Mouse (Mus musculus) liver, embryonic 16.5 days (tissue): Measurements from ENCODE around the gene Flt4. TPM values are rescaled to one million over a fixed set of nuclear protein-coding genes. Genes with fewer than 3 reads are reported as not detected.

ENCODE experiments used
- ATAC-seq: fragments of 200-750 bp; cut with Nextera tagmentation; 2 replicates; pipeline ENCODE4 v1.8.0; 2017; ENCODE audit warnings: low read depth, mild to moderate bottlenecking, moderate number of reproducible peaks, moderate library complexity
- H3K27ac ChIP-seq: fragments of 300-500 bp; sonication (generic); 2 replicates; pipeline ENCODE4 v1.5.1; 2014; ENCODE audit warnings: mild to moderate bottlenecking, low read length
- H3K27me3 ChIP-seq: fragments of 300-500 bp; sonication (generic); 2 replicates; pipeline ENCODE4 v1.6.1; 2014; ENCODE audit warnings: low read depth, low read length, mixed read lengths; ENCODE audit not compliant: control insufficient read depth, insufficient read depth
- H3K36me3 ChIP-seq: fragments of 300-500 bp; sonication (generic); 2 replicates; pipeline ENCODE4 v1.6.1; 2014; ENCODE audit warnings: mild to moderate bottlenecking; ENCODE audit not compliant: control insufficient read depth, insufficient read depth
- H3K4me1 ChIP-seq: fragments of 300-500 bp; sonication (generic); 2 replicates; pipeline ENCODE4 v1.6.1; 2014; ENCODE audit warnings: low read depth, low read length, mixed read lengths; ENCODE audit not compliant: control insufficient read depth
- H3K4me2 ChIP-seq: fragments of 300-500 bp; sonication (generic); 2 replicates; pipeline ENCODE4 v1.6.1; 2014; ENCODE audit warnings: low read depth, low read length, mixed read lengths
- H3K4me3 ChIP-seq: fragments of 300-500 bp; sonication (generic); 2 replicates; pipeline ENCODE4 v1.5.1; 2014; ENCODE audit warnings: low read depth, mild to moderate bottlenecking, low read length
- H3K9ac ChIP-seq: fragments of 300-500 bp; sonication (generic); 2 replicates; pipeline ENCODE4 v1.6.1; 2014; ENCODE audit warnings: low read depth, low read length
- H3K9me3 ChIP-seq: fragments of 300-500 bp; sonication (generic); replicated peaks from 2 replicates; pipeline ENCODE4 v1.6.1; 2016; ENCODE audit warnings: low read length; ENCODE audit not compliant: control insufficient read depth
- WGBS: fragments of 180-500 bp; shearing (Covaris S2); extraction: QIAGEN DNeasy Blood & Tissue Kit; methylation state at CpG from one replicate; pipeline ENCODE4 v1.1.7; 2014; ENCODE audit not compliant: insufficient replicate concordance; 5-methylcytosine and 5-hydroxymethylcytosine counted together
- polyA plus RNA-seq: library from polyadenylated mRNA; unstranded; fragments of >200 nt; fragmentation: Nextera tagmentation; extraction: Ambion mirVana; gene quantifications from 2 replicates; pipeline ENCODE4 v1.2.1, GENCODE M21; 2015

The Flt4 gene
- polyA plus RNA-seq, 1 experiment from 2014 or later = 3.9 TPM

GRCm38 (mm10) chr11:49702014-49702413, 93.0 kb downstream of the Flt4 start:
- H3K36me3 ChIP-seq = peaks cover 32% of the 10 kb centered on the region
- WGBS = 87% methylated on average over 8 of the region's 8 CpGs
- no peak for ATAC-seq
- no peaks in the 10 kb centered on the region for H3K27me3 ChIP-seq
- no peak overlapping the region for H3K27ac ChIP-seq
- H3K4me2 ChIP-seq = no peak overlapping the region
- H3K9me3 ChIP-seq = no peaks in the 10 kb centered on the region
- H3K4me1 ChIP-seq = no peaks in the 10 kb centered on the region
- no peak overlapping the region for H3K4me3 ChIP-seq
- no peak overlapping the region for H3K9ac ChIP-seq

Other genes with a start within 250 kb of the Flt4 start
- gene Olfr1389, start 186.2 kb upstream of the Flt4 start, polyA plus RNA-seq = not detected in 2 replicates
- gene Olfr1388, start 172.6 kb upstream of the Flt4 start, polyA plus RNA-seq = 0.02 TPM in 1 of 2 replicates, not detected in the other
- not detected in 2 replicates for gene Olfr1387, start 153.9 kb upstream of the Flt4 start, polyA plus RNA-seq
- not detected in 2 replicates for gene Olfr1386, start 144.2 kb upstream of the Flt4 start, polyA plus RNA-seq
- not detected in 2 replicates for gene Olfr1385, start 120.2 kb upstream of the Flt4 start, polyA plus RNA-seq
- gene Olfr1384, start 102.5 kb upstream of the Flt4 start, polyA plus RNA-seq = not detected in 2 replicates
- gene Olfr1383, start 89.6 kb upstream of the Flt4 start, polyA plus RNA-seq = not detected in 2 replicates
- gene Olfr1382, start 81.0 kb upstream of the Flt4 start, polyA plus RNA-seq = not detected in 2 replicates
- not detected in 2 replicates for gene Olfr1381, start 65.8 kb upstream of the Flt4 start, polyA plus RNA-seq
- gene Olfr1380, start 52.4 kb upstream of the Flt4 start, polyA plus RNA-seq = not detected in 2 replicates
- gene Scgb3a1, start 54.3 kb downstream of the Flt4 start, polyA plus RNA-seq = not detected in 2 replicates
- gene Cnot6, start 103.5 kb downstream of the Flt4 start, polyA plus RNA-seq = 14.2 and 15.4 TPM in 2 replicates
- 0.80 and 0.86 TPM in 2 replicates for gene Gfpt2, start 184.9 kb downstream of the Flt4 start, polyA plus RNA-seq
- gene Mapk9, start 237.5 kb downstream of the Flt4 start, polyA plus RNA-seq = 15.1 and 16.0 TPM in 2 replicates